Mouse (Mus musculus) heart, postnatal 0 days (tissue): ENCODE measurements around the gene Gm17545.

Experiments
- CTCF ChIP-seq: IDR thresholded peaks from 2 replicates; pipeline ENCODE4 v1.5.1; 2016; ENCODE audit warnings: antibody characterized with exemption, control low read depth, low read depth
- EP300 ChIP-seq: IDR thresholded peaks from 2 replicates; pipeline ENCODE4 v1.6.1; 2016; ENCODE audit warnings: antibody characterized with exemption, low read depth

DNA sequence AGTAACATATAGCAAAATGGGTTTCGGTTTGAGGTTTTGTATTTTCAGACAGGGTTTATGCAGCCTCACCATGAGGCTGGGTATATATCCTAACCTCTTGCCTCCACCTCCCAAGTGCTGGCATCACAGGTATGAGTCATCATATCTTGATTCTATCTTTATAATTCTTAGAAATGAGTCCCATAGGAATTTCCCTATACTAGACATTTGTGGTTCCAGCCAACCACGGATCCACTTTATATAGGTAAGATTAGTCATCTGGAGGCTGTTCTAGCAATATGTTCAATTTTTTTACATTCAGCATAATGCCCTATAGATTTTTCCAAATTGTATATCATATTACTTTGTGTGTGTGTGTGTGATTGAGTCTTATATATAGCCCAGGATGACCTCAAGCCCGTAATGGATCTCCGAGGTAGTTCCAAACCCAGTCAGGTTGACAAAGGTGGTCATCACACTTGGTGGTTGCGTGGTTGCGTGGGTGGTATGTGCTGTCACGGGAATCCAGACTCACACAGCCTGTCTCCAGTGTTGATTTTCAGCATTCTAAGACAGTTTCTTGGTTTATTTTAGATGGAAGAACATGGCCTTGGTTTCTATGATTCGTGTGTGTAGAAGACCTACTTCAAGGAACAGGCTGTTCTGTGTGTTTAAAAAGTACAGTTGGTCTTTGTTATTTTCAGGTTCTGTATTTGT lies 29.9 kb downstream of the Gm17545 start:
- TF ChIP-seq EP300 (no peak), CTCF (no peak)
